Comparison of ENCODE assay signal across 8 mouse cellular contexts in genomic region chr19:10025169-10025875, GRCm38 (mm10). TPM values are rescaled to one million over a fixed set of nuclear protein-coding genes. Genes with fewer than 3 reads are reported as not detected.
DNase-seq lines count a peak whose midpoint lies in the region; ATAC-seq and TF ChIP-seq lines count a peak whose summit lies in the region.

No protein-coding gene starts in this region.

- dilution Hi-C loops in CH12.LX (cut with MboI; ENCODE audit: extremely low pct_ligation_motif_present, extremely low pct_unique_long_range_greater_than_20kb, low sequenced_read_pairs): no loop called here

- no peaks in the 10 kb centered on the region for H3K27me3 ChIP-seq in forebrain, embryonic 10.5 days (ENCODE audit: poor library complexity, severe bottlenecking)
- H3K27me3 ChIP-seq in forebrain, embryonic 11.5 days (ENCODE audit: control insufficient read depth, insufficient read depth, low read length): no peaks in the 10 kb centered on the region
- H3K27me3 ChIP-seq in CH12.LX (replicated peaks): peaks cover 30% of the 10 kb centered on the region
- H3K27me3 ChIP-seq in embryonic facial prominence, embryonic 14.5 days (replicated peaks; ENCODE audit: control insufficient read depth, insufficient read depth, low read length): no peaks in the 10 kb centered on the region
- H3K27me3 ChIP-seq in hindbrain, embryonic 10.5 days (ENCODE audit: insufficient read depth, poor library complexity, severe bottlenecking): no peaks in the 10 kb centered on the region
- H3K27me3 ChIP-seq in limb, embryonic 13.5 days: no peaks in the 10 kb centered on the region

- TF ChIP-seq POLR2A in CH12.LX (IDR thresholded peaks at IDR 0.05; ENCODE audit: low read depth, low read length): no peak

- no peak for TF ChIP-seq RAD21 in CH12.LX (IDR thresholded peaks at IDR 0.05; ENCODE audit: low read depth, low read length)

- H3K27ac ChIP-seq in forebrain, embryonic 10.5 days: peak overlapping the region; percentile 61
- H3K27ac ChIP-seq in forebrain, embryonic 11.5 days (ENCODE audit: low read depth, low read length): no peak overlapping the region
- no peak overlapping the region for H3K27ac ChIP-seq in CH12.LX (ENCODE audit: insufficient read depth, low read depth)
- peak overlapping the region; percentile 80 for H3K27ac ChIP-seq in embryonic facial prominence, embryonic 14.5 days (replicated peaks; ENCODE audit: low read depth, low read length)
- peak overlapping the region; percentile 60 for H3K27ac ChIP-seq in hindbrain, embryonic 10.5 days
- H3K27ac ChIP-seq in limb, embryonic 13.5 days: peak overlapping the region; percentile 70

- no peak overlapping the region for H3K9ac ChIP-seq in forebrain, embryonic 11.5 days (ENCODE audit: low read length)
- H3K9ac ChIP-seq in CH12.LX (ENCODE audit: insufficient read depth, low read depth): no peak overlapping the region
- H3K9ac ChIP-seq in embryonic facial prominence, embryonic 14.5 days (ENCODE audit: low read depth, low read length): no peak overlapping the region
- no peak overlapping the region; the same call in 1 of the 2 replicates for H3K9ac ChIP-seq in limb, embryonic 13.5 days

- no peak overlapping the region for H3K4me2 ChIP-seq in forebrain, embryonic 11.5 days (ENCODE audit: low read depth, low read length, severe bottlenecking)
- H3K4me2 ChIP-seq in CH12.LX (ENCODE audit: insufficient read depth, low read depth, poor library complexity, severe bottlenecking): no peak overlapping the region
- peak overlapping the region; percentile 20; the same call in 1 of the 2 replicates for H3K4me2 ChIP-seq in embryonic facial prominence, embryonic 14.5 days (ENCODE audit: low read depth, low read length)
- peak overlapping the region; percentile 27 for H3K4me2 ChIP-seq in limb, embryonic 13.5 days (replicated peaks)

- peaks cover 43% of the 10 kb centered on the region for H3K4me1 ChIP-seq in forebrain, embryonic 10.5 days
- H3K4me1 ChIP-seq in forebrain, embryonic 11.5 days (replicated peaks; ENCODE audit: control insufficient read depth, insufficient read depth, low read length): no peaks in the 10 kb centered on the region
- peaks cover 0 to 10% of the 10 kb centered on the region in 2 experiments; a peak in 1 of 4 replicates for H3K4me1 ChIP-seq in CH12.LX (ENCODE audit: control insufficient read depth in 1 of 2, insufficient read depth in 2 of 2)
- H3K4me1 ChIP-seq in embryonic facial prominence, embryonic 14.5 days (ENCODE audit: control insufficient read depth, insufficient read depth, low read length): peaks cover 27% of the 10 kb centered on the region
- H3K4me1 ChIP-seq in hindbrain, embryonic 10.5 days (replicated peaks): peaks cover 40% of the 10 kb centered on the region
- peaks cover 38% of the 10 kb centered on the region for H3K4me1 ChIP-seq in limb, embryonic 13.5 days

- TF ChIP-seq EP300 in CH12.LX (IDR thresholded peaks at IDR 0.05; ENCODE audit: low read length): no peak

- in situ Hi-C loops in CH12.LX (cut with MboI; ENCODE audit: low pct_ligation_motif_present, low pct_unique_long_range_greater_than_20kb, low sequenced_read_pairs): no loop called here

- DNase-seq in forebrain, embryonic 10.5 days (ENCODE audit: extremely low spot score, low spot score): no peak
- no peak for DNase-seq in forebrain, embryonic 11.5 days (ENCODE audit: low spot score)
- no peak for DNase-seq in CH12.LX (ENCODE audit: extremely low read depth)
- peak; percentile 81 for DNase-seq in embryonic facial prominence, embryonic 14.5 days (ENCODE audit: low spot score)
- peak; percentile 51 for DNase-seq in hindbrain, embryonic 10.5 days (ENCODE audit: low spot score)
- peak; percentile 87 for DNase-seq in ovary, postnatal 36 days (ENCODE audit: low spot score)
- DNase-seq in T-cell, adult 2 months (ENCODE audit: low spot score): no peak

- no peak for ATAC-seq in forebrain, embryonic 11.5 days (replicated peaks; ENCODE audit: low FRiP score)
- ATAC-seq in embryonic facial prominence, embryonic 14.5 days (ENCODE audit: low read depth): peak; percentile 65; the same call in 1 of the 2 replicates
- ATAC-seq in limb, embryonic 13.5 days (ENCODE audit: low FRiP score, low read depth): peak; percentile 71

- WGBS in forebrain, embryonic 10.5 days: 30% methylated on average over 8 of the region's 8 CpGs
- 31% methylated on average over 8 of the region's 8 CpGs for WGBS in forebrain, embryonic 11.5 days
- WGBS in embryonic facial prominence, embryonic 14.5 days: 18% methylated on average over 8 of the region's 8 CpGs
- 29% methylated on average over 8 of the region's 8 CpGs for WGBS in hindbrain, embryonic 10.5 days
- WGBS in limb, embryonic 13.5 days: 23% methylated on average over 8 of the region's 8 CpGs

- TF ChIP-seq CTCF in CH12.LX (conservative IDR thresholded peaks at IDR 0.05 in 1 of 2, IDR thresholded peaks at IDR 0.05 in 1 of 2; ENCODE audit: low read depth in 2 of 2, low read length in 2 of 2): no peak

- no peak overlapping the region for H3K4me3 ChIP-seq in forebrain, embryonic 10.5 days
- H3K4me3 ChIP-seq in forebrain, embryonic 11.5 days (ENCODE audit: low read depth, low read length): no peak overlapping the region
- no peak overlapping the region for H3K4me3 ChIP-seq in CH12.LX (replicated peaks in 1 of 3; ENCODE audit: low read depth in 2 of 3, low read length in 2 of 3, poor library complexity in 1 of 3)
- H3K4me3 ChIP-seq in embryonic facial prominence, embryonic 14.5 days (ENCODE audit: low read depth, low read length): no peak overlapping the region
- H3K4me3 ChIP-seq in hindbrain, embryonic 10.5 days: no peak overlapping the region; the same call in 1 of the 2 replicates
- no peak overlapping the region for H3K4me3 ChIP-seq in limb, embryonic 13.5 days

- H3K9me3 ChIP-seq in forebrain, embryonic 10.5 days: no peaks in the 10 kb centered on the region
- no peaks in the 10 kb centered on the region for H3K9me3 ChIP-seq in forebrain, embryonic 11.5 days (ENCODE audit: control insufficient read depth, low read length)
- no peaks in the 10 kb centered on the region for H3K9me3 ChIP-seq in CH12.LX (replicated peaks; ENCODE audit: low read length)
- no peaks in the 10 kb centered on the region for H3K9me3 ChIP-seq in embryonic facial prominence, embryonic 14.5 days (ENCODE audit: control insufficient read depth, low read length)
- H3K9me3 ChIP-seq in hindbrain, embryonic 10.5 days: no peaks in the 10 kb centered on the region
- H3K9me3 ChIP-seq in limb, embryonic 13.5 days: no peaks in the 10 kb centered on the region

- no peaks in the 10 kb centered on the region for H3K79me2 ChIP-seq in CH12.LX (replicated peaks; ENCODE audit: control insufficient read depth, extremely low read depth, insufficient read depth, poor library complexity, severe bottlenecking)

- peaks cover 25% of the 10 kb centered on the region for H3K36me3 ChIP-seq in forebrain, embryonic 10.5 days (replicated peaks)
- no peaks in the 10 kb centered on the region for H3K36me3 ChIP-seq in forebrain, embryonic 11.5 days (ENCODE audit: control insufficient read depth, insufficient read depth, low read length)
- no peaks in the 10 kb centered on the region for H3K36me3 ChIP-seq in CH12.LX (replicated peaks in 1 of 2; ENCODE audit: control insufficient read depth in 1 of 2, insufficient read depth in 1 of 2, low read length in 1 of 2)
- peaks cover 24% of the 10 kb centered on the region for H3K36me3 ChIP-seq in embryonic facial prominence, embryonic 14.5 days (ENCODE audit: control insufficient read depth, insufficient read depth, low read length)
- peaks cover 17% of the 10 kb centered on the region; the same call in 1 of the 2 replicates for H3K36me3 ChIP-seq in hindbrain, embryonic 10.5 days
- H3K36me3 ChIP-seq in limb, embryonic 13.5 days: peaks cover 33% of the 10 kb centered on the region

RNA-seq across cellular contexts. Expression of gene Fads3, which starts 16.0 kb away (rescaled TPM):
- 4.6 and 5.5 TPM in 2 replicates for polyA plus RNA-seq in forebrain, embryonic 10.5 days (2016; fragmentation: Nextera tagmentation; extraction: Ambion mirVana)
- polyA plus RNA-seq in forebrain, embryonic 11.5 days (2014; fragmentation: Nextera tagmentation; extraction: Ambion mirVana): 5.9 and 6.1 TPM in 2 replicates
- total RNA-seq in CH12.LX (2012; rRNA removed) (0.50 and 1.1 TPM in 2 replicates), CH12.LX (2014; rRNA removed) (not detected in 2 replicates)
- polyA plus RNA-seq in CH12.LX (2012; ENCODE audit: insufficient read length, low read depth): 0.26 and 0.29 TPM in 2 replicates
- polyA plus RNA-seq in embryonic facial prominence, embryonic 14.5 days (2014; fragmentation: Nextera tagmentation; extraction: Ambion mirVana): 15.6 and 20.9 TPM in 2 replicates
- 6.7 and 8.1 TPM in 2 replicates for polyA plus RNA-seq in hindbrain, embryonic 10.5 days (2016; fragmentation: Nextera tagmentation; extraction: Ambion mirVana)
- 10.0 and 10.8 TPM in 2 replicates for polyA plus RNA-seq in limb, embryonic 13.5 days (2015; fragmentation: Nextera tagmentation; extraction: Ambion mirVana)

RNA-seq across cellular contexts. Expression of gene Rab3il1, which starts 23.9 kb away (rescaled TPM):
- polyA plus RNA-seq in forebrain, embryonic 10.5 days (2016; fragmentation: Nextera tagmentation; extraction: Ambion mirVana): 39.3 and 39.8 TPM in 2 replicates
- polyA plus RNA-seq in forebrain, embryonic 11.5 days (2014; fragmentation: Nextera tagmentation; extraction: Ambion mirVana): 34.5 and 35.1 TPM in 2 replicates
- 0.04 TPM in 1 of 2 replicates, not detected in the other for total RNA-seq in CH12.LX (2012; rRNA removed)
- not detected in 2 replicates for total RNA-seq in CH12.LX (2014; rRNA removed)
- polyA plus RNA-seq in CH12.LX (2012; ENCODE audit: insufficient read length, low read depth): not detected in 2 replicates
- 48.1 and 54.4 TPM in 2 replicates for polyA plus RNA-seq in embryonic facial prominence, embryonic 14.5 days (2014; fragmentation: Nextera tagmentation; extraction: Ambion mirVana)
- 39.7 and 39.8 TPM in 2 replicates for polyA plus RNA-seq in hindbrain, embryonic 10.5 days (2016; fragmentation: Nextera tagmentation; extraction: Ambion mirVana)
- polyA plus RNA-seq in limb, embryonic 13.5 days (2015; fragmentation: Nextera tagmentation; extraction: Ambion mirVana): 40.6 and 45.2 TPM in 2 replicates

RNA-seq across cellular contexts. Expression of gene Best1, which starts 23.9 kb away (rescaled TPM):
- polyA plus RNA-seq in forebrain, embryonic 10.5 days (2016; fragmentation: Nextera tagmentation; extraction: Ambion mirVana): 2.1 and 2.3 TPM in 2 replicates
- 0.92 and 1.5 TPM in 2 replicates for polyA plus RNA-seq in forebrain, embryonic 11.5 days (2014; fragmentation: Nextera tagmentation; extraction: Ambion mirVana)
- 0.13 TPM in 1 of 2 replicates, not detected in the other for total RNA-seq in CH12.LX (2012; rRNA removed)
- total RNA-seq in CH12.LX (2014; rRNA removed): not detected in 2 replicates
- not detected in 2 replicates for polyA plus RNA-seq in CH12.LX (2012; ENCODE audit: insufficient read length, low read depth)
- polyA plus RNA-seq in embryonic facial prominence, embryonic 14.5 days (2014; fragmentation: Nextera tagmentation; extraction: Ambion mirVana): 1.5 and 2.2 TPM in 2 replicates
- 1.8 TPM in 2 replicates for polyA plus RNA-seq in hindbrain, embryonic 10.5 days (2016; fragmentation: Nextera tagmentation; extraction: Ambion mirVana)
- polyA plus RNA-seq in limb, embryonic 13.5 days (2015; fragmentation: Nextera tagmentation; extraction: Ambion mirVana): 2.0 and 2.1 TPM in 2 replicates

RNA-seq across cellular contexts. Expression of gene Fth1, which starts 44.9 kb away (rescaled TPM):
- 1,226 and 1,339 TPM in 2 replicates for polyA plus RNA-seq in forebrain, embryonic 10.5 days (2016; fragmentation: Nextera tagmentation; extraction: Ambion mirVana)
- polyA plus RNA-seq in forebrain, embryonic 11.5 days (2014; fragmentation: Nextera tagmentation; extraction: Ambion mirVana): 1,254 and 1,333 TPM in 2 replicates
- total RNA-seq in CH12.LX (2012; rRNA removed): 284 and 317 TPM in 2 replicates
- 279 and 303 TPM in 2 replicates for total RNA-seq in CH12.LX (2014; rRNA removed)
- polyA plus RNA-seq in CH12.LX (2012; ENCODE audit: insufficient read length, low read depth): 2,849 and 3,031 TPM in 2 replicates
- polyA plus RNA-seq in embryonic facial prominence, embryonic 14.5 days (2014; fragmentation: Nextera tagmentation; extraction: Ambion mirVana): 1,690 and 1,712 TPM in 2 replicates
- 1,451 and 1,593 TPM in 2 replicates for polyA plus RNA-seq in hindbrain, embryonic 10.5 days (2016; fragmentation: Nextera tagmentation; extraction: Ambion mirVana)
- polyA plus RNA-seq in limb, embryonic 13.5 days (2015; fragmentation: Nextera tagmentation; extraction: Ambion mirVana): 1,470 and 1,484 TPM in 2 replicates

Comparison
In these comparisons a context has a peak if more than half of its experiments do, and no peak if none do; other contexts are left out.
1. H3K27ac ChIP-seq: peak in forebrain, embryonic 10.5 days (single experiment), embryonic facial prominence, embryonic 14.5 days (single experiment), hindbrain, embryonic 10.5 days (single experiment) and limb, embryonic 13.5 days (single experiment); none in forebrain, embryonic 11.5 days (single experiment) and CH12.LX (single experiment).
2. DNase-seq: peak in embryonic facial prominence, embryonic 14.5 days (single experiment), hindbrain, embryonic 10.5 days (single experiment) and ovary, postnatal 36 days (single experiment); none in forebrain, embryonic 10.5 days (single experiment), forebrain, embryonic 11.5 days (single experiment), CH12.LX (single experiment) and T-cell, adult 2 months (single experiment).
3. H3K4me2 ChIP-seq: peak in embryonic facial prominence, embryonic 14.5 days (single experiment) and limb, embryonic 13.5 days (single experiment); none in forebrain, embryonic 11.5 days (single experiment) and CH12.LX (single experiment).
4. RNA of gene Rab3il1, which starts 23.9 kb away (polyA plus RNA-seq): 48.1 to 54.4 TPM in embryonic facial prominence, embryonic 14.5 days, 40.6 to 45.2 TPM in limb, embryonic 13.5 days, 39.7 to 39.8 TPM in hindbrain, embryonic 10.5 days, 39.3 to 39.8 TPM in forebrain, embryonic 10.5 days and 34.5 to 35.1 TPM in forebrain, embryonic 11.5 days; not detected in CH12.LX; every median in the first group is over 10 times any median in the second.